Mouse (Mus musculus): ENCODE measurements around the gene Rorb. TPM values are rescaled to one million over a fixed set of nuclear protein-coding genes. Genes with fewer than 3 reads are reported as not detected.

Gene Rorb
- total and polyA plus RNA-seq, 3 experiments = not detected

GRCm38 (mm10) chr19:18911755-18912340, 199.1 kb downstream of the Rorb start:
- H3K4me3 ChIP-seq (replicated peaks in 1 of 3; ENCODE audit: low read depth in 2 of 3, low read length in 2 of 3, poor library complexity in 1 of 3) = no peak overlapping the region
- in situ Hi-C loops (cut with MboI; ENCODE audit: low pct_ligation_motif_present, low pct_unique_long_range_greater_than_20kb, low sequenced_read_pairs) = no loop called here
- H3K27me3 ChIP-seq (replicated peaks) = no peaks in the 10 kb centered on the region
- peaks cover 0 to 4% of the 10 kb centered on the region in 2 experiments; a peak in 2 of 4 replicates for H3K4me1 ChIP-seq (ENCODE audit: control insufficient read depth in 1 of 2, insufficient read depth in 2 of 2)
- H3K79me2 ChIP-seq (replicated peaks; ENCODE audit: control insufficient read depth, extremely low read depth, insufficient read depth, poor library complexity, severe bottlenecking) = no peaks in the 10 kb centered on the region
- no peak overlapping the region for H3K9ac ChIP-seq (ENCODE audit: insufficient read depth, low read depth)
- H3K36me3 ChIP-seq (replicated peaks in 1 of 2; ENCODE audit: control insufficient read depth in 1 of 2, insufficient read depth in 1 of 2, low read length in 1 of 2) = no peaks in the 10 kb centered on the region
- DNase-seq (ENCODE audit: extremely low read depth) = peak; percentile 12
- dilution Hi-C loops (cut with MboI; ENCODE audit: extremely low pct_ligation_motif_present, extremely low pct_unique_long_range_greater_than_20kb, low sequenced_read_pairs) = no loop called here
- no peak overlapping the region for H3K4me2 ChIP-seq (ENCODE audit: insufficient read depth, low read depth, poor library complexity, severe bottlenecking)
- TF ChIP-seq MXI1 (IDR thresholded peaks at IDR 0.05; ENCODE audit: low read depth, low read length) = no peak
- H3K9me3 ChIP-seq (replicated peaks; ENCODE audit: low read length) = no peaks in the 10 kb centered on the region
- no peak overlapping the region for H3K27ac ChIP-seq (ENCODE audit: insufficient read depth, low read depth)

GRCm38 (mm10) chr19:18909641-18910040, 201.4 kb downstream of the Rorb start:
- in situ Hi-C loops (cut with MboI; ENCODE audit: low pct_ligation_motif_present, low pct_unique_long_range_greater_than_20kb, low sequenced_read_pairs) (no loop called here), dilution Hi-C loops (cut with MboI; ENCODE audit: extremely low pct_ligation_motif_present, extremely low pct_unique_long_range_greater_than_20kb, low sequenced_read_pairs) (no loop called here)
- Histone ChIP-seq H3K9me3 (replicated peaks; ENCODE audit: low read length) (no peaks in the 10 kb centered on the region), H3K79me2 (replicated peaks; ENCODE audit: control insufficient read depth, extremely low read depth, insufficient read depth, poor library complexity, severe bottlenecking) (no peaks in the 10 kb centered on the region), H3K4me1 (ENCODE audit: control insufficient read depth in 1 of 2, insufficient read depth in 2 of 2) (peaks cover 0 to 4% of the 10 kb centered on the region in 2 experiments; a peak in 2 of 4 replicates), H3K36me3 (replicated peaks in 1 of 2; ENCODE audit: control insufficient read depth in 1 of 2, insufficient read depth in 1 of 2, low read length in 1 of 2) (no peaks in the 10 kb centered on the region), H3K27me3 (replicated peaks) (no peaks in the 10 kb centered on the region), H3K4me3 (replicated peaks in 1 of 3; ENCODE audit: low read depth in 2 of 3, low read length in 2 of 3, poor library complexity in 1 of 3) (no peak overlapping the region), H3K9ac (ENCODE audit: insufficient read depth, low read depth) (no peak overlapping the region), H3K4me2 (ENCODE audit: insufficient read depth, low read depth, poor library complexity, severe bottlenecking) (no peak overlapping the region), H3K27ac (ENCODE audit: insufficient read depth, low read depth) (no peak overlapping the region)
- no peak for DNase-seq (ENCODE audit: extremely low read depth)
- TF ChIP-seq USF1 (IDR thresholded peaks at IDR 0.05; ENCODE audit: low read depth, low read length) (no peak), CHD2 (IDR thresholded peaks at IDR 0.05; ENCODE audit: low read length) (no peak), SMC3 (IDR thresholded peaks at IDR 0.05; ENCODE audit: low read depth, low read length) (no peak), MXI1 (IDR thresholded peaks at IDR 0.05; ENCODE audit: low read depth, low read length) (no peak), RCOR1 (conservative IDR thresholded peaks at IDR 0.05; ENCODE audit: low read depth, low read length) (no peak)

- no peak overlapping the region for H3K4me2 ChIP-seq (ENCODE audit: insufficient read depth, low read depth, poor library complexity, severe bottlenecking)
- H3K36me3 ChIP-seq (replicated peaks in 1 of 2; ENCODE audit: control insufficient read depth in 1 of 2, insufficient read depth in 1 of 2, low read length in 1 of 2) = no peaks in the 10 kb centered on the region
- DNase-seq (ENCODE audit: extremely low read depth) = no peak
- no peak overlapping the region for H3K4me3 ChIP-seq (replicated peaks in 1 of 3; ENCODE audit: low read depth in 2 of 3, low read length in 2 of 3, poor library complexity in 1 of 3)
- no peaks in the 10 kb centered on the region for H3K4me1 ChIP-seq (ENCODE audit: control insufficient read depth in 1 of 2, insufficient read depth in 2 of 2)
- H3K27ac ChIP-seq (ENCODE audit: insufficient read depth, low read depth) = no peak overlapping the region
- no peaks in the 10 kb centered on the region for H3K79me2 ChIP-seq (replicated peaks; ENCODE audit: control insufficient read depth, extremely low read depth, insufficient read depth, poor library complexity, severe bottlenecking)
- no peak for TF ChIP-seq EP300 (IDR thresholded peaks at IDR 0.05; ENCODE audit: low read length)
- TF ChIP-seq ETS1 (conservative IDR thresholded peaks at IDR 0.05; ENCODE audit: low read depth, low read length) = no peak
- TF ChIP-seq MEF2A (IDR thresholded peaks at IDR 0.05; ENCODE audit: borderline replicate concordance, low read depth, low read length) = no peak
- TF ChIP-seq ZKSCAN1 (IDR thresholded peaks at IDR 0.05; ENCODE audit: borderline replicate concordance, low read depth, low read length) = no peak
- TF ChIP-seq PAX5 (IDR thresholded peaks at IDR 0.05; ENCODE audit: low read length) = no peak
- no peak for TF ChIP-seq JUND (conservative IDR thresholded peaks at IDR 0.05; ENCODE audit: low read depth, low read length)
- no peak for TF ChIP-seq ELF1 (IDR thresholded peaks at IDR 0.05; ENCODE audit: low read depth, low read length)
- no peak for TF ChIP-seq SMC3 (IDR thresholded peaks at IDR 0.05; ENCODE audit: low read depth, low read length)
- TF ChIP-seq POLR2AphosphoS2 (IDR thresholded peaks at IDR 0.05; ENCODE audit: low read depth, low read length) = no peak
- TF ChIP-seq RCOR1 (conservative IDR thresholded peaks at IDR 0.05; ENCODE audit: low read depth, low read length) = no peak
- TF ChIP-seq MAFK (IDR thresholded peaks at IDR 0.05; ENCODE audit: insufficient replicate concordance, low read length) = no peak
- TF ChIP-seq MXI1 (IDR thresholded peaks at IDR 0.05; ENCODE audit: low read depth, low read length) = no peak
- TF ChIP-seq GABPA (IDR thresholded peaks at IDR 0.05; ENCODE audit: insufficient replicate concordance, low read depth, low read length) = no peak
- no peak for TF ChIP-seq RAD21 (IDR thresholded peaks at IDR 0.05; ENCODE audit: low read depth, low read length)
- no peak for TF ChIP-seq ZC3H11A (IDR thresholded peaks at IDR 0.05; ENCODE audit: low read depth, low read length)
- TF ChIP-seq ZNF384 (IDR thresholded peaks at IDR 0.05; ENCODE audit: low read depth, low read length) = no peak
- TF ChIP-seq IRF4 (IDR thresholded peaks at IDR 0.05; ENCODE audit: low read depth, low read length) = no peak
- TF ChIP-seq UBTF (IDR thresholded peaks at IDR 0.05; ENCODE audit: low read depth, low read length) = no peak
- dilution Hi-C loops (cut with MboI; ENCODE audit: extremely low pct_ligation_motif_present, extremely low pct_unique_long_range_greater_than_20kb, low sequenced_read_pairs) (no loop called here), in situ Hi-C loops (cut with MboI; ENCODE audit: low pct_ligation_motif_present, low pct_unique_long_range_greater_than_20kb, low sequenced_read_pairs) (no loop called here)
- H3K9ac ChIP-seq (ENCODE audit: insufficient read depth, low read depth) = no peak overlapping the region
- no peaks in the 10 kb centered on the region for H3K9me3 ChIP-seq (replicated peaks; ENCODE audit: low read length)
- H3K27me3 ChIP-seq (replicated peaks) = no peaks in the 10 kb centered on the region
Measured at GRCm38 (mm10) chr19:18905511-18905910, 205.5 kb downstream of the Rorb start.

Data from CH12.LX (cell line).